Mouse (Mus musculus): ENCODE data around the gene Utp4. TPM values are rescaled to one million over a fixed set of nuclear protein-coding genes. Genes with fewer than 3 reads are reported as not detected.

The Utp4 gene
- polyA plus RNA-seq, 1 experiment from 2014 or later, result 93.0 TPM

DNA sequence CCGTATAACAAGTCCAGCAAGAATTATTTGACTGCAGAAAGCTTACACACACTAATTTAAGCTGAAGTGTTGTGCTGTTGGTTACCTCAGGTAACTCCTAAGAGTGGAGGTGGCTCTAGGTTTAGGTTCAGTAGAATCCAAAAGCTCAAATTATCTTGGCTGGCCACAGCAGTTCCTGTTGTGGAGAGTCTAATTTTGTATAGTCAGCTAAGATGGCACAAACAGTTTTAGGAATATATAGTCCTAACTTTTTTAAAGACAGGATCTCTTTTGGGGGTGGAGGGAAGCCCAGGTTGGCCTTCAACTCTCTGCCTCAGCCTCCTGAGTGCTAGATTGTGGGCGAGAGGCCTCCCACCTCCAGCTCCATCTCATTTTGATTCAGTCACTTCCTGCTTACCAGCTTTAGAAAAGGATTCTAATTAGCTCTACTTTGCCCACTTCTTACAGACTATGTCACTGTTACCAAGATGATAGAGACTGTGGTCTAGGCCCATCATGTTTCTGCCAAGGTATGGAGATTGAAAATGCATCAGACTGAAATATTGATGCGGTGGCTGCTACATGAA lies 55.3 kb downstream of the Utp4 start:
- Histone ChIP-seq H3K27ac (replicated peaks; ENCODE audit: low read depth, low read length) (no peak overlapping the region), H3K27me3 (ENCODE audit: control insufficient read depth, insufficient read depth, low read length) (no peaks in the 10 kb centered on the region), H3K36me3 (replicated peaks; ENCODE audit: control insufficient read depth, insufficient read depth, low read depth, low read length) (no peaks in the 10 kb centered on the region), H3K9ac (replicated peaks; ENCODE audit: low read length) (no peak overlapping the region), H3K4me2 (ENCODE audit: low read depth, low read length) (no peak overlapping the region), H3K4me1 (ENCODE audit: control insufficient read depth, insufficient read depth, low read length) (no peaks in the 10 kb centered on the region), H3K4me3 (ENCODE audit: low read depth, low read length) (no peak overlapping the region), H3K9me3 (replicated peaks; ENCODE audit: control insufficient read depth, low read length) (no peaks in the 10 kb centered on the region)
- 92% methylated on average over 3 of the region's 3 CpGs for WGBS
- ATAC-seq (replicated peaks; ENCODE audit: insufficient number of reproducible peaks, low FRiP score, low TSS enrichment, low read depth), result no peak
- DNase-seq (ENCODE audit: low spot score), result no peak

DNA sequence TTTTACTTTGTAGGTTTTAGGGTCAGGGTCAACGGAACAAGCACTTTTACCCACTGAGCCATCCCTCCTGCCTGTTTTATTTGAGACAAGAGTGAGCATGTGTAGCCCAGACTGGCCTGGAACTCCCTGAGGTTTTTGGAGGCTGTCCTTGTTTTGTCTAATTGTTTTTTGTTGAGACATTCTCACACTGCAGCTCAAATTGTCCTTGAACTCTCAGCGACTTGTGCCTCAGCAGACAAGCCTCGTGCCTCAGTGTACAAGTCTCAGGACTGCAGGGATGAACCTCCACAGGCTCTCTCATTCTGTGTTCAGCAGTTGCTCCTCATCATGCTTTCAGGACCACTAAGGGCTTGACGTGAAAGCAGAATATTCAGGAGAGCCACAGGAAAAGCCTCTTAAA lies 58.3 kb downstream of the Utp4 start:
- Histone ChIP-seq H3K27me3 (ENCODE audit: control insufficient read depth, insufficient read depth, low read length) (no peaks in the 10 kb centered on the region), H3K4me1 (ENCODE audit: control insufficient read depth, insufficient read depth, low read length) (no peaks in the 10 kb centered on the region), H3K27ac (replicated peaks; ENCODE audit: low read depth, low read length) (no peak overlapping the region), H3K4me3 (ENCODE audit: low read depth, low read length) (no peak overlapping the region), H3K9me3 (replicated peaks; ENCODE audit: control insufficient read depth, low read length) (no peaks in the 10 kb centered on the region), H3K9ac (replicated peaks; ENCODE audit: low read length) (no peak overlapping the region), H3K36me3 (replicated peaks; ENCODE audit: control insufficient read depth, insufficient read depth, low read depth, low read length) (no peaks in the 10 kb centered on the region), H3K4me2 (ENCODE audit: low read depth, low read length) (no peak overlapping the region)
- ATAC-seq (replicated peaks; ENCODE audit: insufficient number of reproducible peaks, low FRiP score, low TSS enrichment, low read depth), result no peak
- no peak for DNase-seq (ENCODE audit: low spot score)
- 75% methylated on average over 4 of the region's 4 CpGs for WGBS

DNA sequence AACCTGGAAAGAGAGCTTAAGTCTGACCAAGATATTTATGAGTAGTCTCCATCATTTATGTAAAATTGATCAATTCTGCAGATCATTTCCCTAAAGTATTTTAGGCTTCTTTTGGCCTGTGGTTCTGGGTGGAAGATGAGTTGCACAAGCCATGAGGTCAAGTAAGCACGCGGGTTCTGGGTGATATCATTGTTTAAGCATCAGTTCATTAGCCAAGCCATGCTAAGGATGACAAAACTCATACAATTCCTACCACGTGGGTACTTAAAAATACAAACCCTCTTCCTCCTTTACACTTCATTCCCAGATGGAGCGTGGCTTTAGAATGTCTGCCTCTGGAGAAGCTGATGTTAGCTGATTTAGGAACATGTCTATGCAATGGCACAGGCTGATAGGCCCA lies 60.1 kb downstream of the Utp4 start:
- H3K4me3 ChIP-seq (ENCODE audit: low read depth, low read length), result no peak overlapping the region
- ATAC-seq (replicated peaks; ENCODE audit: insufficient number of reproducible peaks, low FRiP score, low TSS enrichment, low read depth) (no peak), DNase-seq (ENCODE audit: low spot score) (no peak)
- H3K9ac ChIP-seq (replicated peaks; ENCODE audit: low read length), result no peak overlapping the region
- H3K36me3 ChIP-seq (replicated peaks; ENCODE audit: control insufficient read depth, insufficient read depth, low read depth, low read length), result no peaks in the 10 kb centered on the region
- H3K9me3 ChIP-seq (replicated peaks; ENCODE audit: control insufficient read depth, low read length), result no peaks in the 10 kb centered on the region
- H3K4me1 ChIP-seq (ENCODE audit: control insufficient read depth, insufficient read depth, low read length), result no peaks in the 10 kb centered on the region
- H3K27ac ChIP-seq (replicated peaks; ENCODE audit: low read depth, low read length), result no peak overlapping the region
- no peaks in the 10 kb centered on the region for H3K27me3 ChIP-seq (ENCODE audit: control insufficient read depth, insufficient read depth, low read length)
- 74% methylated on average over 4 of the region's 4 CpGs for WGBS
- H3K4me2 ChIP-seq (ENCODE audit: low read depth, low read length), result no peak overlapping the region

DNA sequence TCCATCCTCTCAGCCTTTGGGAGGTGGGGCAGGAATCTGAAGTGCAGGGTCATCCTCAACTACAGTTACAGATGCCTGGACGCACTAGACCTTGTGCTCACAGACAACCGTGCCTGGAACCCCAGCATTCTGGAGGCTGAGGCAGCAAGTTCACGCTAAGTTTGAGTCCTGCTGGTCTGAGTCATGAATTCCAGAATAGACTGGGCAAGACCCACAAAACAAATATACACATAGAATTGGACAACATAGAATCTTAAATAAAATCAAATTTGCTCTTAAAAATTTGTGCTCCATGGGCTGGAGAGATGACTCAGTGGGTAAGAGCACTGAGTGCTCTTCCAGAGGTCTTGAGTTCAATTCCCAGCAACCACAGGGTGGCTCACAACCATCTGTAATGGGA lies 63.6 kb downstream of the Utp4 start:
- DNase-seq (ENCODE audit: low spot score) (no peak), ATAC-seq (replicated peaks; ENCODE audit: insufficient number of reproducible peaks, low FRiP score, low TSS enrichment, low read depth) (no peak)
- Histone ChIP-seq H3K4me3 (ENCODE audit: low read depth, low read length) (no peak overlapping the region), H3K27ac (replicated peaks; ENCODE audit: low read depth, low read length) (no peak overlapping the region), H3K4me1 (ENCODE audit: control insufficient read depth, insufficient read depth, low read length) (no peaks in the 10 kb centered on the region), H3K27me3 (ENCODE audit: control insufficient read depth, insufficient read depth, low read length) (no peaks in the 10 kb centered on the region), H3K9ac (replicated peaks; ENCODE audit: low read length) (no peak overlapping the region), H3K4me2 (ENCODE audit: low read depth, low read length) (no peak overlapping the region), H3K9me3 (replicated peaks; ENCODE audit: control insufficient read depth, low read length) (no peaks in the 10 kb centered on the region), H3K36me3 (replicated peaks; ENCODE audit: control insufficient read depth, insufficient read depth, low read depth, low read length) (no peaks in the 10 kb centered on the region)
- WGBS, result 91% methylated on average over 3 of the region's 3 CpGs

DNA sequence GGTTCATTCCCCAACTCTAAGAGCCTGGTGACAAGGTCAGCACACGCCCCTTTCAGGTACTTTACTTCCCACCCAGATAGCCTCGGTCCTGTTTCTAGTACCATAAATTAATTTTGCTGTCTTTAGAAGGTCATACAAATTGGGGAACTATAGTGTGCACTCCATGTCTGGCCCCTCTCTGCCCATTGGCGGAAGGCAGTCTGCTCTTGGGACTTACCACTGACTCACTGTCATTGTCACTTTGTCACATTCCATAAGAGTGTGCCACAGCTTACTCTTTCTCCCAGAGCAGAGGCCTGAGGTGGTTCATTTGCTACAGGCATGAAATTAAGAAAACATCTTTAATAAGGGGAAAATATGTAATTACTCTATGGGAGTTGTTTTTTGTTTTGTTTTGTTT lies 64.8 kb downstream of the Utp4 start:
- Histone ChIP-seq H3K36me3 (replicated peaks; ENCODE audit: control insufficient read depth, insufficient read depth, low read depth, low read length) (no peaks in the 10 kb centered on the region), H3K9ac (replicated peaks; ENCODE audit: low read length) (no peak overlapping the region), H3K27ac (replicated peaks; ENCODE audit: low read depth, low read length) (no peak overlapping the region), H3K4me1 (ENCODE audit: control insufficient read depth, insufficient read depth, low read length) (no peaks in the 10 kb centered on the region), H3K9me3 (replicated peaks; ENCODE audit: control insufficient read depth, low read length) (no peaks in the 10 kb centered on the region), H3K27me3 (ENCODE audit: control insufficient read depth, insufficient read depth, low read length) (no peaks in the 10 kb centered on the region), H3K4me3 (ENCODE audit: low read depth, low read length) (no peak overlapping the region), H3K4me2 (ENCODE audit: low read depth, low read length) (no peak overlapping the region)
- ATAC-seq (replicated peaks; ENCODE audit: insufficient number of reproducible peaks, low FRiP score, low TSS enrichment, low read depth) (no peak), DNase-seq (ENCODE audit: low spot score) (no peak)
- WGBS, result 93% methylated on average over 3 of the region's 3 CpGs

DNA sequence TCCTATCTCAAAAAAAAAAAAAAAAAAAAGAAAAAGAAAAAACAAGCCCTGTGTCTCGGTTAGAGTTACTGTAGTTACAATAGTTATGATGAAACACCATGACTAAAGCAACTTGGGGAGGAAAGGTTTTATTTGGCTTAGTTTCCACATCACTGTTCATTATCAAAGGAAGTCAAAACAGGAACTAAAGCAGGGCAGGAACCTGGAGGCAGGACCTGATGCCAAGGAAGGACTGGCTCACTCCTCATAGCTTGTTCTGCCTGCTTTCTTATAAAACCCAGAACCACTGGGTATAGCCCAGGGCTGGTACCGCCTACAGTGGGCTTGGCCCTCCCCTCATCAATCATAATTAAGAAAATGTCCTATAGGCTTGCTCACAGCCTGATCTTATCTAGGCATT lies 66.2 kb downstream of the Utp4 start:
- Histone ChIP-seq H3K36me3 (replicated peaks; ENCODE audit: control insufficient read depth, insufficient read depth, low read depth, low read length) (no peaks in the 10 kb centered on the region), H3K4me2 (ENCODE audit: low read depth, low read length) (no peak overlapping the region), H3K27ac (replicated peaks; ENCODE audit: low read depth, low read length) (no peak overlapping the region), H3K27me3 (ENCODE audit: control insufficient read depth, insufficient read depth, low read length) (no peaks in the 10 kb centered on the region), H3K9me3 (replicated peaks; ENCODE audit: control insufficient read depth, low read length) (no peaks in the 10 kb centered on the region), H3K9ac (replicated peaks; ENCODE audit: low read length) (no peak overlapping the region), H3K4me1 (ENCODE audit: control insufficient read depth, insufficient read depth, low read length) (no peaks in the 10 kb centered on the region), H3K4me3 (ENCODE audit: low read depth, low read length) (no peak overlapping the region)
- 93% methylated on average over 2 of the region's 2 CpGs for WGBS
- ATAC-seq (replicated peaks; ENCODE audit: insufficient number of reproducible peaks, low FRiP score, low TSS enrichment, low read depth) (no peak), DNase-seq (ENCODE audit: low spot score) (no peak)

DNA sequence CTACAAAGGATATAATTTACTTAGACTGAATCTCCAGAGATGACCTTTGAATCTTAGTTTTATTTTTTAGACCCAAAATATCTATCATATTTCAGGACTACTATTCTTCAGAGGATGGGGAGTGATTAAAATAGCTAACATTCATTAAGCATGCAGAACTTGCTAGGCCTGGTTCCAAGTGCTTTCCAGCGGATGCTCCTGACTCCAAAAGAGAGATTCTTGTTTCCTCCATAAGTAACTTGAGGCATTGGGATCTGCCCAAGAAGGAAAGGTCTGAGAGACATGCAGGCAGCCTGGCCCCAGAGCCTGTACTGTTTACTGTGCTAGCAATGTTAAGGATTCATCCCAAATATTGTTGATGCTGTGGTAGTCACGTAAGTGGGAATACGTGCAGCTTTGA lies 68.9 kb downstream of the Utp4 start:
- no peaks in the 10 kb centered on the region for H3K4me1 ChIP-seq (ENCODE audit: control insufficient read depth, insufficient read depth, low read length)
- DNase-seq (ENCODE audit: low spot score), result no peak
- no peak overlapping the region for H3K27ac ChIP-seq (replicated peaks; ENCODE audit: low read depth, low read length)
- no peak overlapping the region for H3K9ac ChIP-seq (replicated peaks; ENCODE audit: low read length)
- ATAC-seq (replicated peaks; ENCODE audit: insufficient number of reproducible peaks, low FRiP score, low TSS enrichment, low read depth), result no peak
- H3K9me3 ChIP-seq (replicated peaks; ENCODE audit: control insufficient read depth, low read length), result no peaks in the 10 kb centered on the region
- no peak overlapping the region for H3K4me2 ChIP-seq (ENCODE audit: low read depth, low read length)
- WGBS, result 87% methylated on average over 3 of the region's 3 CpGs
- H3K4me3 ChIP-seq (ENCODE audit: low read depth, low read length), result no peak overlapping the region
- no peaks in the 10 kb centered on the region for H3K27me3 ChIP-seq (ENCODE audit: control insufficient read depth, insufficient read depth, low read length)
- no peaks in the 10 kb centered on the region for H3K36me3 ChIP-seq (replicated peaks; ENCODE audit: control insufficient read depth, insufficient read depth, low read depth, low read length)

DNA sequence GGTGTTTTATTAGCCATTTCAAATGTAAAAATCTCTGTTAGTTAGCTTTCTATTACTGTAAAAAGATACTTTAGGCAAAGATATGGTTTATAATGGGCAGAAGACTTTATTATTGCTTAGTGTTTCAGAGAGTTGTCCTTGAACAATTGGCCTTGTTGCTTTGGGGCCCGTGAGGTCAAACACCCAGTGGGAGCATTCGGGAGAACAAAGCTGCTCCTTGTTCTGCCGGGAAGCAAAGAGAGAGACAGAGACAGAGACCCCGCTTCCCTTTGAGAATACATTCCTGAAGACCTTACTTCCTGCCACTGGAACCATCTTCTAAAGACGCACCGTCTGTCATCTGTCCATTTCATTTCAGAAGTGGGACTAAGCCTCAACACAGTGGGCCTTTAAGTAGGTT lies 69.9 kb downstream of the Utp4 start:
- 21% methylated on average over 6 of the region's 6 CpGs for WGBS

More for the DNA sequence above, 69.9 kb downstream of the Utp4 start:
- DNase-seq (ENCODE audit: low spot score) (peak; percentile 6), ATAC-seq (replicated peaks; ENCODE audit: insufficient number of reproducible peaks, low FRiP score, low TSS enrichment, low read depth) (no peak)
- no peaks in the 10 kb centered on the region for H3K36me3 ChIP-seq (replicated peaks; ENCODE audit: control insufficient read depth, insufficient read depth, low read depth, low read length)
- H3K9ac ChIP-seq (replicated peaks; ENCODE audit: low read length), result no peak overlapping the region
- no peak overlapping the region for H3K27ac ChIP-seq (replicated peaks; ENCODE audit: low read depth, low read length)
- no peak overlapping the region for H3K4me2 ChIP-seq (ENCODE audit: low read depth, low read length)
- H3K4me3 ChIP-seq (ENCODE audit: low read depth, low read length), result no peak overlapping the region
- no peaks in the 10 kb centered on the region for H3K9me3 ChIP-seq (replicated peaks; ENCODE audit: control insufficient read depth, low read length)
- no peaks in the 10 kb centered on the region for H3K4me1 ChIP-seq (ENCODE audit: control insufficient read depth, insufficient read depth, low read length)
- H3K27me3 ChIP-seq (ENCODE audit: control insufficient read depth, insufficient read depth, low read length), result no peaks in the 10 kb centered on the region
